Mouse (Mus musculus) lung, postnatal 0 days (tissue): ENCODE measurements around the gene Snrnp27. TPM values are rescaled to one million over a fixed set of nuclear protein-coding genes. Genes with fewer than 3 reads are reported as not detected.
A peak's percentile ranks its signal among the peaks of the same experiment; 100 is the strongest.

Experiments used
- ATAC-seq: fragments of 200-750 bp; cut with Nextera tagmentation; 2 replicates; pipeline ENCODE4 v1.8.0; 2017; ENCODE audit warnings: moderate library complexity
- DNase-seq: peaks from one replicate; pipeline ENCODE4 v3.0.0-alpha.2; 2016; ENCODE audit warnings: low spot score
- H3K27ac ChIP-seq: fragments of 300-500 bp; sonication (generic); 2 replicates; pipeline ENCODE4 v1.5.1; 2014; ENCODE audit warnings: antibody characterized with exemption, mild to moderate bottlenecking, low read length, mixed read lengths
- H3K27me3 ChIP-seq: fragments of 300-500 bp; sonication (generic); replicated peaks from 2 replicates; pipeline ENCODE4 v1.6.1; 2014; ENCODE audit warnings: low read length, mixed read lengths; ENCODE audit not compliant: insufficient read depth
- H3K36me3 ChIP-seq: fragments of 300-500 bp; sonication (generic); 2 replicates; pipeline ENCODE4 v1.6.1; 2014; ENCODE audit warnings: low read length, mixed read lengths; ENCODE audit not compliant: insufficient read depth
- H3K4me1 ChIP-seq: fragments of 300-500 bp; sonication (generic); 2 replicates; pipeline ENCODE4 v1.6.1; 2014; ENCODE audit warnings: antibody characterized with exemption, low read depth, low read length, mixed read lengths; ENCODE audit not compliant: insufficient read depth
- H3K4me2 ChIP-seq: fragments of 300-500 bp; sonication (generic); replicated peaks from 2 replicates; pipeline ENCODE4 v1.6.1; 2014; ENCODE audit warnings: low read depth, mild to moderate bottlenecking, low read length, moderate library complexity, mixed read lengths
- H3K4me3 ChIP-seq: fragments of 300-500 bp; sonication (generic); 2 replicates; pipeline ENCODE4 v1.5.1; 2014; ENCODE audit warnings: low read depth, low read length
- H3K9ac ChIP-seq: fragments of 300-500 bp; sonication (generic); replicated peaks from 2 replicates; pipeline ENCODE4 v1.6.1; 2014; ENCODE audit warnings: low read depth, mild to moderate bottlenecking
- H3K9me3 ChIP-seq: fragments of 300-500 bp; sonication (generic); 2 replicates; pipeline ENCODE4 v1.6.1; 2016; ENCODE audit warnings: low read length, mixed read lengths
- CTCF ChIP-seq: IDR thresholded peaks from 2 replicates; pipeline ENCODE4 v1.5.1; 2016; ENCODE audit warnings: antibody characterized with exemption, mild to moderate bottlenecking
- EP300 ChIP-seq: IDR thresholded peaks from 2 replicates; pipeline ENCODE4 v1.6.1; 2016; ENCODE audit warnings: antibody characterized with exemption, mild to moderate bottlenecking, control low read depth
- WGBS: fragments of 180-500 bp; shearing (Covaris S2); extraction: QIAGEN DNeasy Blood & Tissue Kit; methylation state at CpG from one replicate; pipeline ENCODE4 v1.1.7; 2014; 5-methylcytosine and 5-hydroxymethylcytosine counted together
- polyA plus RNA-seq: library from polyadenylated mRNA; unstranded; fragments of >200 nt; fragmentation: Nextera tagmentation; extraction: Ambion mirVana; gene quantifications from 2 replicates; pipeline ENCODE4 v1.2.1, GENCODE M21; 2015

Gene Snrnp27
- polyA plus RNA-seq, 1 experiment from 2014 or later: 91.2 TPM

DNA sequence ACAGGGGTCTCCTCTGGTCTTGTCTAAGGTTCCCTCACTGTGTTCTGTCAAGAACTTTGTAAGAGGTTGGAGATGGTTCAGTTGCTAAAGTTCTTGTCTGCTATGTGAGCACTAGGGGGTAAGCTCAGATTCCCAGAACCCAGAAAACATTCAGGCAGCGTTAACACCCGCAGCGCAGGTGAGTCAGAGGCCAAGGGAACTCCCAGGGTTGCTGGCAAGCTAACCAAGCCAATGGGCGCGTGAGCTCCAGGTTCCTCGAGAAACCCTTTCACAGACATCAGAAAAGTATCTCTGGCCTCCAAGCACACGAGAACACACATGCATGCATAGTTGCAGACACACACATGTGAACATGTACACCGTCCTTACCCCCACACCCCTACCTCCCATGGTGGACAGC is 43.5 kb downstream of the Snrnp27 start:
- Histone ChIP-seq H3K36me3 (no peaks in the 10 kb centered on the region), H3K27ac (no peak overlapping the region), H3K4me3 (no peak overlapping the region), H3K9ac (no peak overlapping the region), H3K4me2 (no peak overlapping the region), H3K27me3 (no peaks in the 10 kb centered on the region), H3K4me1 (no peaks in the 10 kb centered on the region), H3K9me3 (no peaks in the 10 kb centered on the region)
- TF ChIP-seq CTCF (no peak), EP300 (no peak)
- ATAC-seq (no peak), DNase-seq (no peak)
- WGBS: 81% methylated on average over 8 of the region's 8 CpGs

GRCm38 (mm10) chr6:86640161-86640560 is 44.2 kb downstream of the Snrnp27 start:
- no peak overlapping the region for H3K27ac ChIP-seq
- H3K27me3 ChIP-seq: no peaks in the 10 kb centered on the region
- TF ChIP-seq EP300 (no peak), CTCF (no peak)
- no peak overlapping the region for H3K4me3 ChIP-seq
- DNase-seq (no peak), ATAC-seq (no peak)
- no peaks in the 10 kb centered on the region for H3K4me1 ChIP-seq
- no peaks in the 10 kb centered on the region for H3K9me3 ChIP-seq
- H3K36me3 ChIP-seq: no peaks in the 10 kb centered on the region
- 84% methylated on average over 3 of the region's 3 CpGs for WGBS
- no peak overlapping the region for H3K9ac ChIP-seq
- H3K4me2 ChIP-seq: no peak overlapping the region

DNA sequence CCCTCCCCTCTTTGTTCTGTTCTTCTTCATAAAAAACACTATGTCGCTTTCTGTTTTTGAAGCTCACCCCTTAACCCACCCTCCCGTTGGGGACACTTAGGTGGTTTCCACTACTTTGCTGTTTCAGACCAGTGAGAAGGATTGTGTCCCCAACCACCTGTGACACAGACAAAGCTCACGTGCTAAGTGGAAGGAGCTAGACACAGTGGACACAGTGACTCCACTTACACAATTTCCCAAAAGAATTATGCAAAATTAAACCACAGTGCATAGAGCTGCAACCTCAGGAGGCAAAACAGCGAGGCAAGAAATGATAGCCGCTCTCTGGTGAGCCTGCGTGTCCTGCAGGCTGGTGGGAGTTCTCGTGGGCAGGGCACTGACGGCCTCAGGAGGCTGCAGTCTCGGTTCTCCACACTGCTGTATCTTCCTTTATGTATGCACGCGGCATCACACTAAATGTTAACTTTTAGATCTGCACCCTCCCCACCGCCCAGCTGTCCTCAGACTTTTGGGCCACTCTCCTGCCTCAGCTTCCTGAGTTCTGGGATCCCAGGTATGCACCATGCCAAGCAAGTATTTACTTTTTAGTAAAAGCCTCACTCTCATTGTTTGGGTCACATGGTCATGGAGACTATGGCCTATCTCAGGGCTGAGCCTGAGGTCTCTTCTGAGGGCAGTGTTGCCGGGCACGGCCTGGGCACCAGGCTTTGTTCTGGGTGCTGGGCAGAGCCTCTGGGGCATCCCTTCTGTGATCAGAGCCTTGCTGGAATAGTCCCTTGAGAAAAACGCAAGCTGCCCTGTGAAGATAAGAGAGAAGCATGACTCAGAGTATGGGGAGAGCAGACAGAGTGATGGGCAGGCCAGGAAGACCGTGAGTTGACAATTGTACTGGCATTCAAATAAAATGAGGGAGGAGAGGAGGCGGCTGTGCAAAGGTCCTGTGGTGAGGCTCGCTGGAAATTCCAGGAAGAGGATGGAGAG is 44.9 kb downstream of the Snrnp27 start:
- Histone ChIP-seq H3K9ac (no peak overlapping the region), H3K27me3 (no peaks in the 10 kb centered on the region), H3K9me3 (no peaks in the 10 kb centered on the region), H3K4me3 (no peak overlapping the region), H3K4me2 (no peak overlapping the region), H3K4me1 (no peaks in the 10 kb centered on the region), H3K27ac (no peak overlapping the region), H3K36me3 (no peaks in the 10 kb centered on the region)
- peak; percentile 30 for ATAC-seq
- no peak for TF ChIP-seq EP300
- no peak for TF ChIP-seq CTCF
- DNase-seq: peak; percentile 35
- WGBS: 76% methylated on average over 18 of the region's 18 CpGs

DNA sequence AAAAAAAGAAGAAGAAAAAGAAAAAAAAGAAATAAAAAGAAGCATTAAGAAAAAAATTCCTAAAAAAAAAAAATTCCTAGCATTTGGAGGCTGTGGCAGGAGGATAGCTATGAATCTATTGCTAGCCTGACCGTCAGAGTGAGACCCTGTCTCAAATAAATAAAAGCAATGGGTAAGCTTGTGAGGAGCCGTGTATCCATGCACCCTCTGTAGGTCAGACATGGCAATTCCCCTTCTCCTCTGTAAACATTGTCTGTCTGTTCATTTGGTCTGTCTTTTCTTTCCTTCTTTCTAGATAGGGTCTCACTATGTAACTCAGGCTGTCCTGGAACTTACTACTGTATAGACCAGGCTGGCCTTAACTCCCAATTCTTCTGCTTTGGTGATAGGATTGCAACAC is 45.9 kb downstream of the Snrnp27 start:
- Histone ChIP-seq H3K9ac (no peak overlapping the region), H3K9me3 (no peaks in the 10 kb centered on the region), H3K4me3 (no peak overlapping the region), H3K4me2 (no peak overlapping the region), H3K27me3 (no peaks in the 10 kb centered on the region), H3K27ac (no peak overlapping the region), H3K36me3 (no peaks in the 10 kb centered on the region), H3K4me1 (no peaks in the 10 kb centered on the region)
- WGBS: 17% methylated on average over 2 of the region's 2 CpGs
- DNase-seq: peak; percentile 23
- ATAC-seq: 0 out of 2 replicates have a peak, but pooled peaks have one; percentile 18
- no peak for TF ChIP-seq EP300
- peak; percentile 62 for TF ChIP-seq CTCF

DNA sequence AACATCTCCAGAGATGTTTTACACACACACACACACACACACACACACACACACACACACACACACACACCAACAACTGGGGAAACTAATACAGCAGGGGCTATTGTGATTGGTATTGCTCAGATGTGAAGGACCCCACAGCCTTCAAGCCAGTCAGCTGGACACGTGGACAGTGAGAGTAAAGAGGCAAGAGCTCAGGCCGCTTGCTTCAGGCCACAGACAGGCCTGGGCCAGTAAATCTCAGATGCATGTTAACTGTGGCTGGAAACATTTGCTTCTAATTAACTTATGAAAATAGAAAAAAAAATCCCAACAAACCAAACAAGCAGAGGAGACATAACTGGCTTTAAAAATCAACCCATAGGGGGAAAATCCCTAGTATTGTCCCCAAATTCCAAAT is 46.5 kb downstream of the Snrnp27 start:
- WGBS: 70% methylated on average over 2 of the region's 2 CpGs
- no peaks in the 10 kb centered on the region for H3K27me3 ChIP-seq
- TF ChIP-seq EP300 (no peak), CTCF (no peak)
- no peak overlapping the region for H3K9ac ChIP-seq
- DNase-seq (no peak), ATAC-seq (no peak)
- no peaks in the 10 kb centered on the region for H3K4me1 ChIP-seq
- no peaks in the 10 kb centered on the region for H3K9me3 ChIP-seq
- no peak overlapping the region for H3K27ac ChIP-seq
- no peaks in the 10 kb centered on the region for H3K36me3 ChIP-seq
- no peak overlapping the region for H3K4me2 ChIP-seq
- no peak overlapping the region for H3K4me3 ChIP-seq

DNA sequence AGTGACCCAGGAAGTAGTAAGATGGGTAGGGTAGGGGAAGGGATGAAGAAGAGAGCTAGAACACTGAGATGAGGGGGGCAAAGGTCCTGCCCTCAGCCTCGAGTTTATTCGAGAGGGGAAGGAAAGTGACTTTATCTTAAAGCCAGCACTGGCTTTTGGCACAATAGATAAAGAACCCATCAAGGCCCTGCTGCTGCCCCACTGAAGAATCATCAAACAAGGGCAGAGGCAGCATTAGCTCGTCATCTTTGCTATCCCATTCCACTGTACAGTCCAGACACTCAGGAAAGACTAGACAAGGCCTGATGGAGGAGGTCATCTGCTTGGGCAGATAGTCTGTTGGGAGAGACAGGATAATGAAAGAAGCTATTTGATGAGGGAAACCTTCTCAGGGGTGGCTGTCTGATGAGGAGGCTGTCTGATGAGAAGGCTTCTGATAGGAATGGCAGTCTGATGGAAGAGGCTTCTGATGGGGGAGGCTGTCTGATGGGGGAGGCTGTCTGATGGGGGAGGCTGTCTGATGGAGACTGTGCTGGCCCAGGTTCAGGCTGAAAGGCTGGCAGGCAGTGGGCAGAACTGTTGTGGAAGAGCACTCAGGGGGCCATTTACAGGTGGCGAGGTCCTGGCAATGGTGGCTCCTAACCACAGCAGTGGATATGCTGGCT is 47.0 kb downstream of the Snrnp27 start:
- ATAC-seq: no peak
- TF ChIP-seq EP300 (no peak), CTCF (no peak)
- 50% methylated on average over 4 of the region's 4 CpGs for WGBS
- Histone ChIP-seq H3K4me2 (no peak overlapping the region), H3K4me3 (no peak overlapping the region), H3K36me3 (no peaks in the 10 kb centered on the region), H3K9me3 (no peaks in the 10 kb centered on the region), H3K4me1 (no peaks in the 10 kb centered on the region), H3K27ac (no peak overlapping the region), H3K27me3 (no peaks in the 10 kb centered on the region), H3K9ac (no peak overlapping the region)
- no peak for DNase-seq
